Mouse (Mus musculus) adrenal gland, adult (tissue): ENCODE measurements around the gene Pi16.
"Not testable (repeated sequence)": the region's sequence is repeated elsewhere in the genome, so short reads cannot be mapped to it uniquely, and the experiment has no call there.

Source experiments
- DNase-seq, 2 experiments: peaks; one replicate each; pipeline ENCODE4 v3.0.0; 2022 to 2023; ENCODE audit warnings: low spot score in 1 of 2; ENCODE audit not compliant: inconsistent age in 2 of 2

Pi16 gene

DNA sequence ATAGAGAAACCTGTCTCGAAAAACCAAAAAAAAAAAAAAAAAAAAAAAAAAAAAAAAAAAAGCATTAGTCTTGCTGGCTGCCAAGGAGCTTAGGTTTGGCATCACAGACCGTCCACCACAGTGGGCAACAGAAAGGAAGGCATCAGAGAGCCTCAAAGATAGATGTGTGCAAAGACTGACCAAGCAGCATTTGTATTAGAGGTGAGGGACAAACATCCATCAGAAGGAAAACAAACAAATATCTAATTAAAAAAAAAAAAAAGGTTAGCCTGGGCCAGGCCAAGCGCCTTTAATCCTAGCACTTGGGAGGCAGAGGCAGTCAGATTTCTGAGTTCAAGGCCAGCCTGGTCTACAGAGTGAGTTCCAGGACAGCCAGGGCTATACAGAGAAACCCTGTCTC, at the start of gene Pi16:
Pi16 (plus strand) TSS at position 301 of the 400 bp plus-strand sequence.
- DNase-seq = not testable (repeated sequence)

- DNase-seq = peak in 1 of 2 experiments; percentile 39
Measured at GRCm38 (mm10) chr17:29267931-29268681, 49.4 kb upstream of the Pi16 start.

DNA sequence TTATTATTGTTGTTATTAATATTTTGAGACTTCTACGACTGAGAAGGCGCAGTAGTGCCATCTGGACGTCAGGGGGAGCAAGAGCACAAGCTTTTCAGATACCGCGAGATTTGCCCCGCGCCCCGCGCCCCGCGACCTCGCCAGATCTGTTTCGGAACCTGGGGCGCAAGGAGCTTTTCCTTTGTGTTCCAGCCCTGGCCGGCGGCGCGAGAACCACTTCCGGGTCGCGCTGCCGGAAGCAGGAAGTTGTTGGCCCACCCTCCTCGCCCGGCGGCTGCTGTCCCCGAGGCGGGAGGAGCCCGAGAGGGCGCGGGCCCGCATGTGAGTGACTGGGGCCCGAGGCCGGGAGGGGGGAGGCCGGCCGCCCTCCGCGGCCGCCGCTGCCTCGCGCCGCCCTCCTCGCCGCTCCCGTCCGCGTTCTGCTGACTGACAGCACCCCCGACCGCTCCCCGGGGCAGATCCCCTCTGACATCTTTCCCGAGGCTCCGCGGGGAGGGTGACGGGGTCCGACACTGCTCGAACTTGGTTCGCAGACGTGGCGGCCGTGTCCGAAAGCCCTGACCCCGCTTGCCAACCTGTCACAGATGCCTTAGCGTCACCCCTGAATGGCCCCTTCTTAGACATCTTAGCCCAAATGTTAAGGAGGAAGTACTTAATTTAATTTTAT, 48.7 kb upstream of the Pi16 start, which contains the start of gene BC004004:
BC004004 (plus strand) TSS at position 107 of the 667 bp plus-strand sequence.
- DNase-seq = peak; percentile 98

GRCm38 (mm10) chr17:29269349-29269706, 48.2 kb upstream of the Pi16 start:
- DNase-seq = peak in 1 of 2 experiments; percentile 11

- no peak for DNase-seq
Measured at GRCm38 (mm10) chr17:29270148-29270698, 47.3 kb upstream of the Pi16 start.

GRCm38 (mm10) chr17:29273156-29273555, 44.3 kb upstream of the Pi16 start:
- DNase-seq = no peak

DNA sequence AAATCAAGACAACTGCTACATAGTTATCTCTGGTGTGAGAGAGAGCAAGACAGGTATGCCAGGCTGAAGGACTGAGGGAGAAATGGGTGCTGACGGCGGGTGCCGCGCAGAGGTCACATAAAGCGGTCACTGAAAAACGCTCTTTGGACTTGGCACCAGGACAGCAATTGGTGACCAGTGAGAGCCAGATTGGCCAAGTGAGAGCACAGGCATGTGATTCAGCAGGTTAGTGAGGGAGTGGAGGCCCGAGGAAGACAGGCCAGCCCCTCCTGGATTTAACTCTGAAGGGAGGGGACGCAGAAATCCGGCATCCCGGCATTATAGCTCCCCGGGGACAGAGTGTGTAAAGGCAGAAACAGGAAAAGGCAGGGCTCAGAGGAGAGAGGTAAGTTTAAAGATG, 43.6 kb upstream of the Pi16 start:
- peak in 1 of 2 experiments; percentile 56 for DNase-seq

GRCm38 (mm10) chr17:29280422-29280821, 37.1 kb upstream of the Pi16 start:
- no peak for DNase-seq

DNA sequence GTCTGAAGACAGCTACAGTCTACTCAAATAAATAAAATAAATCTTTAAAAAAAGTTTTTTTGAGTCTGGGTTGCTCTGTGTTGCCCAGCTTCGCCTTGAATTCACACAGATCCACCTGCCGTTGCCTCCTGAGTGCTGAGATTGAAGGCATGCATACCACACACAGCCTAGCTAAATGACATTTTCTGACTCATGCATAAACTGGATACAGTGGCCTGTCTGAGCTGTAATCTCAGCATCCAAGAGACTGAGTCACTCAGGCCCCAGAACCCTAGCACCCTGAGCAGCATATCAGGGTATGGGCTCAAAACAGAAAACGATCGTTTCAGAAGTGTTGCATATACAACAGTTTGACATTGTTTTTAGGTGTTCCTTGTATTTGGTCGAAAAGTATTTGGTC, 35.9 kb upstream of the Pi16 start:
- DNase-seq = no peak

DNA sequence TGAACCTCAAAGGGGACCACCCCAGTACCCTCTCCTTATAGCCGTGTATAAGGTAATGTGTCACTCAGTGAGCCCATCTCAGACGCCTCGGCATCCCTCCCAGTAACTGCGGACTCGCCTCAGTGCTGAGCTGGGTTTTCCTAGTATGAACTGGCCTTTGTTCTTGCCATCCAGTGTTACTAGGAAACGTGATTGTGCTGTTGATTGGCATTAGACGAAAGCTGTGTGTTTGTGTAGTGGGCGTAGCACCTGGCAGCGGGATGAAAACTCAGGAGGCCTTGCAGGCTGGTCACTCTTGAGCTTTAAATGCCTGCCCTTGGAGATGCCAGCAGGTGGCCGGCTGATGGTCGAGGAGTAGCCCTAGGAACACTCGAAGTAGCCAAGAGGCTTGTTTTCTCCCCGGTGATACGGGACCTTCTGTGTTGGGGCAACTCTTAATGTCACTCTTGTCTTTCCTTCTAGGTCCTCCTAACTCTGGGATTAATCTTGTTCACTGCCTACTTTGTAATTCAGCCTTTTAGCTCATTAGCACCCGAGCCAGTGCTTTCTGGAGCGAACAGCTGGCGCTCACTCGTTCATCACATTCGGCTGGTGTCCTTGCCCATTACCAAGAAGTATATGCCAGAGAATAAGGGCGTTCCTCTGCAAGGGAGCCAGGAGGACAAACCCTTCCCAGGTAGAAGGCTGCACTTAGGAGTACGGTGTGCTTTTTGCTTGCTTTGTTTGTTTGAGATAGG, 35.1 kb upstream of the Pi16 start:
- no peak for DNase-seq

DNA sequence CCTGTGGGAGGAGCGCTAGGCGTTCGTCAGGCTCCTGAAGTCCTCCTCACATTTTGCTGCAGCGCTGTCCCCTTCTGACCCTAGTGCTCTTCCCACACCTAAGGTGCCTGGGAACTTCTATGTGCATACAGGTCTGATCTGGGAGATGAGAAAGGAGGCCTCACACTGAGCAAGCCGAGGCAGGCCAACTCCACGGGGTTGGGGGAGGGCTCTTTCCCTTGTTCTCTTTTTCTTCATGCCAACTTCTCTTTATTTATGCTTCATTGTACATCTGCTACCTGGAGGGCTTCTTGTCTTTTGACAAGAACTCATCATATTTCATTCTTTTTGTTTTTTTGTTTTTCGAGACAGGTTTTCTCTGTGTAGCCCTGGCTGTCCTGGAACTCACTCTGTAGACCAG, 25.7 kb upstream of the Pi16 start:
- no peak for DNase-seq

GRCm38 (mm10) chr17:29292996-29293395, 24.5 kb upstream of the Pi16 start:
- no peak for DNase-seq

GRCm38 (mm10) chr17:29293807-29294605, 23.5 kb upstream of the Pi16 start:
- DNase-seq = no peak

DNA sequence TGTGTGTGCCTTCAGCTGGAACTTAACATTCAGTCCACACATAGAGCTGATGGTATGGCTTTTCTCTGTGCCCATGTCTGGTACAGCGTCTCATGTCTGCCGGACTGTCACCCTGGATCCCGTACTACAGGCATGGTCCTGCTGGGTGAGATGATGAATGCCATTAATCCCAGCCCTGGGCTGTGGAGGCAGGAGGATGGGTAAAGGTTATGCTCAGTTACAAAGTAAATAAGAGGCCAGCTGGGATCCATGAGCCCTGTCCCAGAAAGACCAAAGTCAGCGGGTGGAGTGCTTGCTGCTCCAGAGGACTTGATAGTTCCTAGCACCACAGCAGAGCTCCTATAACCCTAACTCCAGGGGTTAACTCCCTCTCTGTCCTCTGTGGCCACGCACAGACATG, 21.6 kb upstream of the Pi16 start:
- DNase-seq = no peak

GRCm38 (mm10) chr17:29297321-29297720, 20.2 kb upstream of the Pi16 start:
- DNase-seq = no peak

DNA sequence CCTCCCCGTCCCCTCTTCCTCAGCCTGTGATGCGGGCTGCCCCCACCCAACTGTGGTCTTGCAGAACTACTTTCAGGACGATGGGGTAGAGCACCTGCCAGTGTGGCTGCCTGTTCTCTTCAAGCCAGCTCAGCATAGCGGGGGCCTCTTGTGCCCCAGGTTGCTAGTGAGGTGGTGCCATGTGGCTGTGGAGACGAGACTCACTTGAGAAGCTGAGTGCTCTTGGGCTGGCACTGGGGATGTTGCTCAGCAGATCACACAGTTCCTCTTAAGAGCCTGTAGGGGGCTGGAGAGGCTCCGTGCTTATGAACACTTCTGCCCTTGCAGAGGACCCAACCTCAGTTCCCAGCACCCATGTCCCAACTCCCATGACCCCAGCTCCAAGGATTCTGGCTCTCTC, 19.7 kb upstream of the Pi16 start:
- DNase-seq = no peak

DNA sequence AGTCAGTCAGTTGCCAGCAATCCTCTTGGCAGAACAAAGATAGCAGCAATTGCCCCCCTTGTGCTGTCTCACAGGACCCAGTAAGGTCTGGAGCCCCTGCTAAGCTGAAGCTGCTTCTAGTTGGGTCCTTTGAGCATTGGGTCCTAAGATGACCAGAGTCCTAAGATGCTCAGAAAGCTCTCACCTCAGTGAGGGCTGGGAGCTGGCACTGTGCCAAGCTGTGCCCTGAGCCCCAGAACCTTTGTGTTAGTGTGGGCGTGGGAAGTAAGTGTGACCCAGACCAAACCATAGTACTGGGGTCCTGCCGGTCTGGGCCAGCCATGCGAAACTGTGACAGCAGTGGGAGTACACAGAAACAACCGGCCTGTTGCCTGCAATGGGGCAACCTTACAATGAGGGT, 18.2 kb upstream of the Pi16 start:
- DNase-seq = no peak

GRCm38 (mm10) chr17:29300926-29301325, 16.6 kb upstream of the Pi16 start:
- DNase-seq = no peak

DNA sequence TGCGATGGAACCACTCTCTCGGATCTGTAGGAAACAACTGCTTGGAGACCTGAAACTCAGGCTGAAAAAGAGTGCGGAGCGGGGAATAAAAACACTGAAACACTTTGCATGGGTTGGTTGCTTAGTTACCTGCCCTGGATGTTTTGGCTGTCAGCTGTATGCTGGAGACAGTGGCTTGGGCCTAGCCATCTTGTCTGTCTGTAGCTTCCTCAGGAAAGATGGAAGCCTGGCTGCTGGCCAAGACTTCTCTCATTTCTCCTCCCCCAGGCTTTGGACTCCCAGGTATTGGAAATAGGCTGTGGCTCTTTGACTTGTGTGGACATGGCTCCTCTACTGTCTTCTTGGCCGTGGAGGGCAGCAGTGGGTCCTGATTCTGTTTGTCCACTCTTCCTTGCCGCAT, 16.1 kb upstream of the Pi16 start:
- DNase-seq = no peak

DNA sequence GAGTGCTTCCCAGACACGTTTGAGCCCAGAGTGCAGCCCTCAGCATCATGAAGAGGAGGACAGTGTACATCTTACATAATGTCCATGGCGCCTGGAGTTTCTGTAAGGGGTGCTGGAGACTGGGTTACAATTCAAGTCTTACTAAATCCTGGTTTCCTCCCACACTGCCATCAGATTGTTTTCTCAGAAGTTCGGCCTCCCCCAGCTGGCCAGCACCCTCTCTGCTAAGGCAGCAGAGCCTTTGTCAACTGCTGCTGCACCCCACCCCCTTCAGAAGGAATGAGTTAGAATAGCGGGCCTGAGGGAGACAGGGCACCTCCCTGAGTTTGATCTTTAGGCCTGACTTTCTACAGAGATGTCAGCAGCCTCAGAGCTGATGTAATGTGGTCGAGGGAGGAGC, 15.3 kb upstream of the Pi16 start:
- DNase-seq = no peak

- DNase-seq = no peak
Measured at GRCm38 (mm10) chr17:29303087-29303486, 14.4 kb upstream of the Pi16 start.
